Comparison of ENCODE assay signal across 9 mouse cellular contexts in genomic region chr6:72601732-72602131, GRCm38 (mm10). TPM values are rescaled to one million over a fixed set of nuclear protein-coding genes. Genes with fewer than 3 reads are reported as not detected.
DNase-seq lines count a peak whose midpoint lies in the region; ATAC-seq and TF ChIP-seq lines count a peak whose summit lies in the region.
"Had no signal": no experiment of that assay in that cellular context is flagged by ENCODE, and none has a peak within 500 bp of the region (broad histone marks: within the 10 kb centered on the region; RNA-seq: fewer than 3 reads in every experiment).

No protein-coding gene starts in this region.

- no peaks in the 10 kb centered on the region for H3K9me3 ChIP-seq in hindbrain, embryonic 14.5 days (ENCODE audit: control insufficient read depth, low read length)
- H3K9me3 ChIP-seq in hindbrain, embryonic 13.5 days = no peaks in the 10 kb centered on the region
- H3K9me3 ChIP-seq: neural tube, embryonic 12.5 days had no signal

- peak; percentile 74 for DNase-seq in hindbrain, embryonic 14.5 days (ENCODE audit: low spot score)
- DNase-seq in adipocyte (ENCODE audit: low spot score) = peak; percentile 93
- peak; percentile 87 for DNase-seq in embryo, embryonic 10 days (ENCODE audit: low spot score)
- peak; percentile 77 to 85 for DNase-seq in heart, adult 2 months
- DNase-seq in layer of hippocampus, postnatal 14 days (ENCODE audit: low spot score in 2 of 2) = peak; percentile 77 to 84
- DNase-seq in spleen, postnatal 14 days (ENCODE audit: low spot score in 2 of 2) = peak; percentile 63 to 78

- H3K27ac ChIP-seq in hindbrain, embryonic 14.5 days = no peak overlapping the region
- no peak overlapping the region for H3K27ac ChIP-seq in hindbrain, embryonic 13.5 days
- no peak overlapping the region for H3K27ac ChIP-seq in heart, adult 2 months
- H3K27ac ChIP-seq: neural tube, embryonic 12.5 days had no signal

- TF ChIP-seq EP300 in heart, adult 2 months (IDR thresholded peaks at IDR 0.05; ENCODE audit: insufficient read depth, low read depth, low read length) = 0 out of 2 replicates have a peak, but pooled peaks have one; percentile 65

- H3K4me1 ChIP-seq in hindbrain, embryonic 14.5 days (replicated peaks; ENCODE audit: control insufficient read depth, insufficient read depth, low read length) = peaks cover 15% of the 10 kb centered on the region; the same call in 1 of the 2 replicates
- H3K4me1 ChIP-seq in hindbrain, embryonic 13.5 days (replicated peaks) = peaks cover 19% of the 10 kb centered on the region
- peaks cover 6% of the 10 kb centered on the region for H3K4me1 ChIP-seq in heart, adult 2 months (ENCODE audit: control insufficient read depth, insufficient read depth, low read length)

- intact Hi-C loops in heart, adult 2 months (cut with DNase I) = loop anchor here (2.0 kb wide), 1 partner anchor 15 kb away; the partner anchor contains the start of gene Tgoln1

- peak; percentile 98 for TF ChIP-seq CTCF in heart, adult 2 months (IDR thresholded peaks at IDR 0.05)

- TF ChIP-seq POLR2A in heart, adult 2 months (IDR thresholded peaks at IDR 0.05; ENCODE audit: insufficient read depth, low read depth, low read length) = no peak

- H3K4me3 ChIP-seq in hindbrain, embryonic 14.5 days (replicated peaks; ENCODE audit: low read length) = no peak overlapping the region
- no peak overlapping the region for H3K4me3 ChIP-seq in hindbrain, embryonic 13.5 days
- H3K4me3 ChIP-seq in heart, adult 2 months = no peak overlapping the region
- H3K4me3 ChIP-seq: neural tube, embryonic 12.5 days had no signal

- no peak overlapping the region for H3K4me2 ChIP-seq in hindbrain, embryonic 14.5 days (replicated peaks)
- no peak overlapping the region for H3K4me2 ChIP-seq in hindbrain, embryonic 13.5 days
- H3K4me2 ChIP-seq: neural tube, embryonic 12.5 days had no signal

- H3K79me2 ChIP-seq in heart, adult 2 months (replicated peaks; ENCODE audit: control insufficient read depth, insufficient read depth, low read length) = no peaks in the 10 kb centered on the region

- no peaks in the 10 kb centered on the region for H3K27me3 ChIP-seq in hindbrain, embryonic 14.5 days (ENCODE audit: control insufficient read depth, insufficient read depth, low read length)
- no peaks in the 10 kb centered on the region for H3K27me3 ChIP-seq in hindbrain, embryonic 13.5 days
- H3K27me3 ChIP-seq in heart, adult 2 months (ENCODE audit: control insufficient read depth, insufficient read depth, low read length) = no peaks in the 10 kb centered on the region
- H3K27me3 ChIP-seq: neural tube, embryonic 12.5 days had no signal

- peaks cover 14% of the 10 kb centered on the region for H3K36me3 ChIP-seq in hindbrain, embryonic 14.5 days (replicated peaks; ENCODE audit: control insufficient read depth, insufficient read depth)
- H3K36me3 ChIP-seq in hindbrain, embryonic 13.5 days = peaks cover 32% of the 10 kb centered on the region
- H3K36me3 ChIP-seq in heart, adult 2 months (ENCODE audit: control insufficient read depth, insufficient read depth, low read length) = no peaks in the 10 kb centered on the region

- 65% methylated on average over 1 of the region's 1 CpGs for WGBS in hindbrain, embryonic 14.5 days
- 70% methylated on average over 1 of the region's 1 CpGs for WGBS in hindbrain, embryonic 13.5 days
- WGBS in heart, adult 2 months = 44% methylated on average over 1 of the region's 1 CpGs

- no peak for ATAC-seq in hindbrain, embryonic 14.5 days (ENCODE audit: low FRiP score)
- ATAC-seq in hindbrain, embryonic 13.5 days (ENCODE audit: low FRiP score) = no peak
- ATAC-seq in megakaryocyte-erythroid progenitor cell, adult 5-6 weeks (replicated peaks; ENCODE audit: low FRiP score, low TSS enrichment, poor library complexity, severe bottlenecking) = peak; percentile 67

- no peak overlapping the region for H3K9ac ChIP-seq in hindbrain, embryonic 14.5 days
- no peak overlapping the region for H3K9ac ChIP-seq in hindbrain, embryonic 13.5 days
- no peak overlapping the region for H3K9ac ChIP-seq in heart, adult 2 months (ENCODE audit: low read depth, low read length)
- H3K9ac ChIP-seq: neural tube, embryonic 12.5 days had no signal

RNA-seq across cellular contexts. Expression of gene Retsat, which starts 3.5 kb away (rescaled TPM):
- 6.2 and 6.6 TPM in 2 replicates for polyA plus RNA-seq in hindbrain, embryonic 14.5 days (2014; fragmentation: Nextera tagmentation; extraction: Ambion mirVana)
- polyA plus RNA-seq in hindbrain, embryonic 13.5 days (2015; fragmentation: Nextera tagmentation; extraction: Ambion mirVana) = 4.8 and 5.9 TPM in 2 replicates
- total RNA-seq in heart, adult 2 months (2021) = 100 to 1,000 TPM; 155 to 181 TPM
- 57.1 and 83.3 TPM in 2 replicates for polyA plus RNA-seq in heart, adult 2 months (2012; rRNA removed)
- 10 to 100 TPM; 44.0 to 50.8 TPM for total RNA-seq in layer of hippocampus, postnatal 14 days (2021)
- total RNA-seq in megakaryocyte-erythroid progenitor cell, adult 5-6 weeks (2014; fragmentation: Nextera tagmentation) = 20.0 and 24.3 TPM in 2 replicates
- 11.2 and 15.6 TPM in 2 replicates for total RNA-seq in megakaryocyte-erythroid progenitor cell, adult 5-6 weeks (2017)

RNA-seq across cellular contexts. Expression of gene Elmod3, which starts 3.5 kb away (rescaled TPM):
- polyA plus RNA-seq in hindbrain, embryonic 14.5 days (2014; fragmentation: Nextera tagmentation; extraction: Ambion mirVana) = 16.8 and 20.0 TPM in 2 replicates
- polyA plus RNA-seq in hindbrain, embryonic 13.5 days (2015; fragmentation: Nextera tagmentation; extraction: Ambion mirVana) = 15.3 and 15.5 TPM in 2 replicates
- total RNA-seq in heart, adult 2 months (2021) = 10 to 100 TPM; 12.8 to 16.5 TPM
- 25.5 and 32.8 TPM in 2 replicates for polyA plus RNA-seq in heart, adult 2 months (2012; rRNA removed)
- 10 to 100 TPM; 19.4 to 21.4 TPM for total RNA-seq in layer of hippocampus, postnatal 14 days (2021)
- 16.2 and 17.0 TPM in 2 replicates for total RNA-seq in megakaryocyte-erythroid progenitor cell, adult 5-6 weeks (2014; fragmentation: Nextera tagmentation)
- 6.6 and 8.1 TPM in 2 replicates for total RNA-seq in megakaryocyte-erythroid progenitor cell, adult 5-6 weeks (2017)

RNA-seq across cellular contexts. Expression of gene Tgoln1, which starts 15.1 kb away (rescaled TPM):
- polyA plus RNA-seq in hindbrain, embryonic 14.5 days (2014; fragmentation: Nextera tagmentation; extraction: Ambion mirVana) = 43.0 and 49.2 TPM in 2 replicates
- polyA plus RNA-seq in hindbrain, embryonic 13.5 days (2015; fragmentation: Nextera tagmentation; extraction: Ambion mirVana) = 37.1 and 38.1 TPM in 2 replicates
- total RNA-seq in heart, adult 2 months (2021) = 10 to 100 TPM; 60.1 to 68.0 TPM
- 29.0 and 55.7 TPM in 2 replicates for polyA plus RNA-seq in heart, adult 2 months (2012; rRNA removed)
- total RNA-seq in layer of hippocampus, postnatal 14 days (2021) = 10 to 100 TPM; 65.3 to 68.0 TPM
- 22.6 and 29.3 TPM in 2 replicates for total RNA-seq in megakaryocyte-erythroid progenitor cell, adult 5-6 weeks (2014; fragmentation: Nextera tagmentation)
- 51.4 and 64.7 TPM in 2 replicates for total RNA-seq in megakaryocyte-erythroid progenitor cell, adult 5-6 weeks (2017)

RNA-seq across cellular contexts. Expression of gene Capg, which starts 57.5 kb away (rescaled TPM):
- 8.1 and 10.3 TPM in 2 replicates for polyA plus RNA-seq in hindbrain, embryonic 14.5 days (2014; fragmentation: Nextera tagmentation; extraction: Ambion mirVana)
- polyA plus RNA-seq in hindbrain, embryonic 13.5 days (2015; fragmentation: Nextera tagmentation; extraction: Ambion mirVana) = 9.2 and 10.2 TPM in 2 replicates
- 10 to 100 TPM in 1 of 2 experiments, 1 to 10 TPM in 1; 9.5 to 10.8 TPM for total RNA-seq in heart, adult 2 months (2021)
- 12.6 and 16.1 TPM in 2 replicates for polyA plus RNA-seq in heart, adult 2 months (2012; rRNA removed)
- 1 to 10 TPM; 3.0 to 3.6 TPM for total RNA-seq in layer of hippocampus, postnatal 14 days (2021)
- total RNA-seq in megakaryocyte-erythroid progenitor cell, adult 5-6 weeks (2014; fragmentation: Nextera tagmentation) = 23.7 and 36.7 TPM in 2 replicates
- 37.9 and 39.3 TPM in 2 replicates for total RNA-seq in megakaryocyte-erythroid progenitor cell, adult 5-6 weeks (2017)
